Mouse (Mus musculus): ENCODE measurements around the gene Kifap3. TPM values are rescaled to one million over a fixed set of nuclear protein-coding genes. Genes with fewer than 3 reads are reported as not detected.
A peak's percentile ranks its signal among the peaks of the same experiment; 100 is the strongest.

Gene Kifap3
- polyA plus RNA-seq, 1 experiment from 2014 or later, result 14.7 TPM

DNA sequence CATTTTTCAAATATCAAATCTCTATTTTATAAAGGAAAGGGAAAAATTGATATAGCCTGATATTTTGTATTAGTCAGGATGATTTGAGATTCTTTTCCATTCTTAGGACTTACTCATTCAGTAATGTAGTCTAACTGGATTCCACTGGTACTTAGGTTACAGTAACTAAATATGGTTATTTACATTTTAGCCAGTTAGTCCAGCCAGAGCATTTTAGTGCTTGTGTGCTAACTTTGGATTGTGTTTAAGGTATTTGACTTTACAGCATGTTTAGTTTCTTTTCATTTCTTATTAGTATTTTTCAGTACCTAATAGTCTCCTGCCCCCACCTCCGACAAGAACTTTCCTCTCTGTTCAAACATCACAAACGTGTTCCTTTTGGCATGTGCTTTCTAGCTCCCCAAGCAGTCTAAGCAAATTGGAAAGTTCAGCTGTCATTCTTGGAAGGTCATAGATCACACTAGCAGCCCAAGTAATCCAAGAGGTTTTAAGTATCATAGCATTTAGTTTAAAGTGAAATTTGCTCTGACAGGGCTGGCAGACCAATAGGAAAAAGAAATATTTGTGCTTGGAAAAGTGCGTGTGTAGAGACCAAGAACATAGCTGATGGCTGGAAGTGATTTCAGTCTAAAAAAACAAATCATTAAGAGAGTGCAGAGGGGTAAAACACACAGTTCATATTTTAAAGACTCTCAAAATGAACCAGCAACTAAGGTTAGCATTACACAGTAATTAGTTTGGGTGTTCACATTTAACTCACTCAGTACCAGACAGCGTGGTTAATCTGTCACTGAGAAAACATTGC, 127.8 kb downstream of the Kifap3 start:
- DNase-seq (ENCODE audit: low spot score), result no peak
- no peaks in the 10 kb centered on the region for H3K4me1 ChIP-seq (replicated peaks; ENCODE audit: control insufficient read depth, insufficient read depth, low read length)
- WGBS, result 64% methylated on average over 4 of the region's 4 CpGs
- H3K27me3 ChIP-seq (replicated peaks; ENCODE audit: control insufficient read depth, insufficient read depth, low read length), result no peaks in the 10 kb centered on the region
- H3K9me3 ChIP-seq (ENCODE audit: control insufficient read depth, low read length), result no peaks in the 10 kb centered on the region
- no peak for ATAC-seq (replicated peaks; ENCODE audit: low FRiP score)
- no peak overlapping the region for H3K27ac ChIP-seq (ENCODE audit: low read depth, low read length)
- no peak overlapping the region for H3K4me2 ChIP-seq
- H3K9ac ChIP-seq (ENCODE audit: low read depth, low read length), result no peak overlapping the region
- H3K4me3 ChIP-seq (ENCODE audit: low read depth, low read length), result no peak overlapping the region
- H3K36me3 ChIP-seq (ENCODE audit: control insufficient read depth, insufficient read depth, low read length), result no peaks in the 10 kb centered on the region

DNA sequence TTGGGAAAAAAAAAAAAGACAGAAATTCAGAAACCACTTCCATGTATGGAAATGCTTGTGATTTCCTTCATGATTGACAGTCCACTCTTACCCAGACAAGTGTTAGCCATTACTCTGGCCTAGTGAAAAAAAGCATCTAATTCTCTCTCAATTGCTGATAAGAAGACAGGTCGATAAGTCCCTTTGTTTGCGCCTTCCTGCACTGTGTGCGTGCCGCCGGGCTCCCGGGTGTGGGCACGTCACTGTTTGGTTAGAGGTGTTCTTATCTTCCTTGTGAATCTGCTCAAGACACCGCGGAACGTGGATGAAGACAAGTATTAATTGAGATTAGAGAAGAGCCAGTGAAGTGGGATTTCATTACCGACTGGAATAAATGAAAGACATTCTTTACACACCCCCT, 129.0 kb downstream of the Kifap3 start:
- Histone ChIP-seq H3K27me3 (replicated peaks; ENCODE audit: control insufficient read depth, insufficient read depth, low read length) (no peaks in the 10 kb centered on the region), H3K4me1 (replicated peaks; ENCODE audit: control insufficient read depth, insufficient read depth, low read length) (no peaks in the 10 kb centered on the region), H3K4me2 (no peak overlapping the region), H3K4me3 (ENCODE audit: low read depth, low read length) (no peak overlapping the region), H3K9me3 (ENCODE audit: control insufficient read depth, low read length) (no peaks in the 10 kb centered on the region), H3K36me3 (ENCODE audit: control insufficient read depth, insufficient read depth, low read length) (no peaks in the 10 kb centered on the region), H3K27ac (ENCODE audit: low read depth, low read length) (no peak overlapping the region), H3K9ac (ENCODE audit: low read depth, low read length) (no peak overlapping the region)
- DNase-seq (ENCODE audit: low spot score), result no peak
- WGBS, result 43% methylated on average over 11 of the region's 11 CpGs
- no peak for ATAC-seq (replicated peaks; ENCODE audit: low FRiP score)

DNA sequence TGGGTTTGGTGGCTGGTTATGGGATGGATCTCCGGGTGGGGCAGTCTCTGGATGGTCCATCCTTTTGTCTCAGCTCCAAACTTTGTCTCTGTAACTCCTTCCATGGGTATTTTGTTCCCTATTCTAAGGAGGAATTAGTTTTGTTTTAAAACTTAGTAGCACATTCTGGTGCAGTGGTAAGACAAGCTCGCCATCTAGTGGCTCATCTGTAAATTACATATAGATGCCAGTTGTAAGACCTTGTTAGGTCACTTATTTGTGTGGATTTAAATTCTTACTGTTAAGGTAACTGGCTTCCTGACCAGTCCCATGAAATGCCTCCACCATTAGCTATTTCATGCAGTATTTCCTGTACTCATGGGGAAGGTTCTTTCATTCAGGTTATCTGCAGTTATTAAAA, 131.0 kb downstream of the Kifap3 start:
- ATAC-seq (replicated peaks; ENCODE audit: low FRiP score) (0 out of 2 replicates have a peak, but pooled peaks have one; percentile 54), DNase-seq (ENCODE audit: low spot score) (no peak)
- Histone ChIP-seq H3K27ac (ENCODE audit: low read depth, low read length) (no peak overlapping the region), H3K9ac (ENCODE audit: low read depth, low read length) (no peak overlapping the region), H3K27me3 (replicated peaks; ENCODE audit: control insufficient read depth, insufficient read depth, low read length) (no peaks in the 10 kb centered on the region), H3K4me3 (ENCODE audit: low read depth, low read length) (no peak overlapping the region), H3K36me3 (ENCODE audit: control insufficient read depth, insufficient read depth, low read length) (no peaks in the 10 kb centered on the region), H3K9me3 (ENCODE audit: control insufficient read depth, low read length) (no peaks in the 10 kb centered on the region), H3K4me2 (no peak overlapping the region), H3K4me1 (replicated peaks; ENCODE audit: control insufficient read depth, insufficient read depth, low read length) (no peaks in the 10 kb centered on the region)
- 2% methylated on average over 2 of the region's 2 CpGs for WGBS

DNA sequence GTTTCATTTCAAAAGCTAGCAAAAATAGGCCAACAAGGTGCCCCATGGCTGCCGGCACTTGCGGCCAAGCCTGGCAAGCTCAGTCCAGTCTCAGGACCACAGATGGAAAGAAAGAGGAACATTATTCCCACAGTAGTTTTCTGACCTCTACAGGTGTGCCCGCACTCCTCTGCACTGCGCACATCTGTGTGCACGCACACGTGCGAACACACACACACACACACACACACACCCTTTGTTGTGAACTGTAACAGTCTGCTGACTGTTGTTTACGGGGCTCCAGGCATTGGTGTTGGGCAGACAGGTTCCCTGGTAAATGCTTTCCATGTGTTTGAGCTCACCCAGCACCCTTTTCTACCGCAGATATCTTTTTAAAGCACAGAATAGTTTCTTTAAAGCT, 131.4 kb downstream of the Kifap3 start:
- no peak overlapping the region for H3K27ac ChIP-seq (ENCODE audit: low read depth, low read length)
- ATAC-seq (replicated peaks; ENCODE audit: low FRiP score), result no peak
- H3K4me2 ChIP-seq, result no peak overlapping the region
- H3K9ac ChIP-seq (ENCODE audit: low read depth, low read length), result no peak overlapping the region
- H3K4me1 ChIP-seq (replicated peaks; ENCODE audit: control insufficient read depth, insufficient read depth, low read length), result no peaks in the 10 kb centered on the region
- no peaks in the 10 kb centered on the region for H3K36me3 ChIP-seq (ENCODE audit: control insufficient read depth, insufficient read depth, low read length)
- DNase-seq (ENCODE audit: low spot score), result no peak
- H3K4me3 ChIP-seq (ENCODE audit: low read depth, low read length), result no peak overlapping the region
- H3K27me3 ChIP-seq (replicated peaks; ENCODE audit: control insufficient read depth, insufficient read depth, low read length), result no peaks in the 10 kb centered on the region
- H3K9me3 ChIP-seq (ENCODE audit: control insufficient read depth, low read length), result no peaks in the 10 kb centered on the region
- 90% methylated on average over 9 of the region's 9 CpGs for WGBS

DNA sequence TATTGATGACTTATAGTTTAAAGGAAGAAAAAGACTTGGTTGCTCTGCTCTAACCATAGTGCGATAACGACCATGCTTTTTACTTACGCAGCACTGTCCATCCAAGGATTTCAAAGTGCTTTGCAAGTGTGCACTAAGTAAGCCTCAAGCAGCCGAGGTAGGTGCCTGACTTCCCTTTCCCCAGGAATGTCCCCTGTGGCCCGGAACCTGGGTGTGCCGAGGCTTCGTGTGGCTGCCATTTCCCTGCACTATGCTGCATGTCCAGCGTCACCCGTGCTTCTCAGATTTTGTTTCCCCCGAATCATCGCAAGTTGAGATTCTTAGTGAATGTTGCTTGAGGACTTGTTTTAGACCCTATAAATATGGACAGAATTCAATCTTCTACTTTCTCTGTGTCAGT, 132.6 kb downstream of the Kifap3 start:
- WGBS, result 89% methylated on average over 11 of the region's 11 CpGs
- no peak overlapping the region for H3K27ac ChIP-seq (ENCODE audit: low read depth, low read length)
- no peaks in the 10 kb centered on the region for H3K4me1 ChIP-seq (replicated peaks; ENCODE audit: control insufficient read depth, insufficient read depth, low read length)
- no peak overlapping the region for H3K4me3 ChIP-seq (ENCODE audit: low read depth, low read length)
- no peak overlapping the region for H3K9ac ChIP-seq (ENCODE audit: low read depth, low read length)
- H3K4me2 ChIP-seq, result no peak overlapping the region
- no peak for ATAC-seq (replicated peaks; ENCODE audit: low FRiP score)
- no peaks in the 10 kb centered on the region for H3K27me3 ChIP-seq (replicated peaks; ENCODE audit: control insufficient read depth, insufficient read depth, low read length)
- no peaks in the 10 kb centered on the region for H3K9me3 ChIP-seq (ENCODE audit: control insufficient read depth, low read length)
- no peaks in the 10 kb centered on the region for H3K36me3 ChIP-seq (ENCODE audit: control insufficient read depth, insufficient read depth, low read length)
- DNase-seq (ENCODE audit: low spot score), result no peak

DNA sequence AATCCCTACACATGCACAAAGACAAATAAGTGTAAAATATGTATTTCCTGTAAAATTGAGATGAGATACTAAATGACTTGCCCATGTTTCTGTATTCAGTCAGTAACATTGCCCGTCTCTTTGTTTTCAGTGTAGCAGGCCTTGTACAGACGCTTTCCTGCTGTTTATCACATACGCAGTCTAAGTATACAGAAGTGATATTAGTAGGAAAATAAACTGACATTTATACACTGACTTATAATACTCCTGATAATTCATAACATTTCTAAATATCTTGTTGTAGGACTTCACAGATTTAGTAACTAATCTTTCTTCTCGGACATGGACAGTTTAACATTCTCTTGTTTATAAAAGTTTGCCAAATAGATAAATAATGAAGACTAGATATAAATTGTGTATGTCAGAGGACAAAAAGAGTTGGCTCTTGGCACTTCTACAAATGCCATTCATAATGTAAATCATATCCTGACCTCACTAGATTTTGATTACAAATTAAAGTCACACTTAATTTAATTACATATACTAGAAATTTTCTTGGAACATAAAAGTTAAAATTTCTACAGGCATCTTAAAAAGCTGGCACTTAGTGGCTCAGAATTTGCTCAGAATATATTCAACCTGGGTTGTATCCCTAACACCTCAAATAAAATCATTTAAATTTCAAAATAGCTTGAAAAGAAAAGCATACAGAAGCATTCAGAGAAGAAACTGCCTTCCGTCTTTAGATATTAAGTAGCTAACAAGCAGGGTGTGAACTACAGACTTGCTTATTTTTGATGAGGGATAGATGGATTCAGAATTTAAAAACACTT, 138.2 kb downstream of the Kifap3 start:
- no peak overlapping the region for H3K27ac ChIP-seq (ENCODE audit: low read depth, low read length)
- no peaks in the 10 kb centered on the region for H3K27me3 ChIP-seq (replicated peaks; ENCODE audit: control insufficient read depth, insufficient read depth, low read length)
- no peak for ATAC-seq (replicated peaks; ENCODE audit: low FRiP score)
- no peaks in the 10 kb centered on the region for H3K9me3 ChIP-seq (ENCODE audit: control insufficient read depth, low read length)
- DNase-seq (ENCODE audit: low spot score), result no peak
- no peak overlapping the region for H3K4me2 ChIP-seq
- H3K36me3 ChIP-seq (ENCODE audit: control insufficient read depth, insufficient read depth, low read length), result no peaks in the 10 kb centered on the region
- H3K9ac ChIP-seq (ENCODE audit: low read depth, low read length), result no peak overlapping the region
- WGBS, result 88% methylated on average over 5 of the region's 5 CpGs
- no peak overlapping the region for H3K4me3 ChIP-seq (ENCODE audit: low read depth, low read length)
- no peaks in the 10 kb centered on the region for H3K4me1 ChIP-seq (replicated peaks; ENCODE audit: control insufficient read depth, insufficient read depth, low read length)

DNA sequence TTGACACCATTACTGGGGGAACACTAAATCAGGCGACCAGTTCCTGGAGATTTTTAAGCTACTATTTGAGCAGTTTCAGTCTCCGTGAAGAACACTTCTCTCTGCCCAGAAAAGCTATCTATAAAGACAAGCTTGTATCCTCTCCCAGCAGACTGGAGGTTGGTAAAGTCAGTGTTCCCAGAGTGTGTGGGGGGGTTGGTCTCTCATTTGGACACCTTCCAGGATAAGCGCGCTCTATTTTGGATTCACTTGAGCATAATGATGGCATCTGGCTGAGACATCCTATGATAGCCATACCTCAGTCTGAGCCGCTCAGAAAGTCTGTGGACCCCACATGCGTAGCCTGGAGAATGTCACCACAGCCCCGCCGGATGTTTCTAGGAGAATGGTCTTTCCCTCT, 144.7 kb downstream of the Kifap3 start:
- ATAC-seq (replicated peaks; ENCODE audit: low FRiP score), result no peak

DNA sequence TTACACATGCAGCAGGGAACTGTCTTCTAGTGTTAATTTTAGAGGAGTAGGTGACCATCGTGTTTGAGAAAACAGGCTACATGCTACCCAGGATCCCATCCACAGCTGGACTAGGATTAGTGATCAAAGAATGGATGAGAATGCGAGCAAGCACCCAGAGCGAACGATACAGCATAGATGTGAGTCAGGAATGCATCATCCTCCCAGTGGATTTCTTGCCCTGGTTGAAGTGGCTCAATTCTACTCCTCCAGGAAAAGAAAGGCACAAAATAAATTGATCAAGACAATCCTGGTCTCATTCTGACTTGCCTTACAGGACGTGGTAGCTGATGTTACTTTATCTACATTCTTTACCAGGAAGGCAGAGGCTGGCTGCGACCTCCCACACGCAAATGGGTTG, 149.5 kb downstream of the Kifap3 start, which contains the start of gene Scyl3:
TSS of gene Scyl3 (plus strand) at position 255 of the 400 bp plus-strand sequence.
- H3K4me1 ChIP-seq (replicated peaks; ENCODE audit: control insufficient read depth, insufficient read depth, low read length), result peaks cover 14% of the 10 kb centered on the region
- peak within 1 kb of the TSS; percentile 74 for H3K27ac ChIP-seq (ENCODE audit: low read depth, low read length)
- H3K9ac ChIP-seq (ENCODE audit: low read depth, low read length), result peak within 1 kb of the TSS; percentile 98
- H3K9me3 ChIP-seq (ENCODE audit: control insufficient read depth, low read length), result no peaks in the 10 kb centered on the region
- WGBS, result 70% methylated on average over 7 of the region's 7 CpGs
- no peaks in the 10 kb centered on the region for H3K27me3 ChIP-seq (replicated peaks; ENCODE audit: control insufficient read depth, insufficient read depth, low read length)
- peak within 1 kb of the TSS; percentile 81 for H3K4me2 ChIP-seq
- H3K36me3 ChIP-seq (ENCODE audit: control insufficient read depth, insufficient read depth, low read length), result peaks cover under 1% of the 10 kb centered on the region; the same call in 1 of the 2 replicates
- H3K4me3 ChIP-seq (ENCODE audit: low read depth, low read length), result peak within 1 kb of the TSS; percentile 98
- no peak for ATAC-seq (replicated peaks; ENCODE audit: low FRiP score)
- no peak for DNase-seq (ENCODE audit: low spot score)

More for the DNA sequence above, 144.7 kb downstream of the Kifap3 start:
- H3K27ac ChIP-seq (ENCODE audit: low read depth, low read length), result no peak overlapping the region
- no peaks in the 10 kb centered on the region for H3K27me3 ChIP-seq (replicated peaks; ENCODE audit: control insufficient read depth, insufficient read depth, low read length)
- H3K4me1 ChIP-seq (replicated peaks; ENCODE audit: control insufficient read depth, insufficient read depth, low read length), result no peaks in the 10 kb centered on the region; the same call in 1 of the 2 replicates
- no peak overlapping the region for H3K4me2 ChIP-seq
- H3K9ac ChIP-seq (ENCODE audit: low read depth, low read length), result no peak overlapping the region
- no peak for DNase-seq (ENCODE audit: low spot score)
- H3K9me3 ChIP-seq (ENCODE audit: control insufficient read depth, low read length), result no peaks in the 10 kb centered on the region
- no peaks in the 10 kb centered on the region for H3K36me3 ChIP-seq (ENCODE audit: control insufficient read depth, insufficient read depth, low read length)
- no peak overlapping the region for H3K4me3 ChIP-seq (ENCODE audit: low read depth, low read length)
- 79% methylated on average over 8 of the region's 8 CpGs for WGBS
